Mouse (Mus musculus): ENCODE measurements around the gene Rfc2. TPM values are rescaled to one million over a fixed set of nuclear protein-coding genes. Genes with fewer than 3 reads are reported as not detected.

Gene Rfc2
- polyA plus RNA-seq, 1 experiment from 2014 or later = 224 TPM

DNA sequence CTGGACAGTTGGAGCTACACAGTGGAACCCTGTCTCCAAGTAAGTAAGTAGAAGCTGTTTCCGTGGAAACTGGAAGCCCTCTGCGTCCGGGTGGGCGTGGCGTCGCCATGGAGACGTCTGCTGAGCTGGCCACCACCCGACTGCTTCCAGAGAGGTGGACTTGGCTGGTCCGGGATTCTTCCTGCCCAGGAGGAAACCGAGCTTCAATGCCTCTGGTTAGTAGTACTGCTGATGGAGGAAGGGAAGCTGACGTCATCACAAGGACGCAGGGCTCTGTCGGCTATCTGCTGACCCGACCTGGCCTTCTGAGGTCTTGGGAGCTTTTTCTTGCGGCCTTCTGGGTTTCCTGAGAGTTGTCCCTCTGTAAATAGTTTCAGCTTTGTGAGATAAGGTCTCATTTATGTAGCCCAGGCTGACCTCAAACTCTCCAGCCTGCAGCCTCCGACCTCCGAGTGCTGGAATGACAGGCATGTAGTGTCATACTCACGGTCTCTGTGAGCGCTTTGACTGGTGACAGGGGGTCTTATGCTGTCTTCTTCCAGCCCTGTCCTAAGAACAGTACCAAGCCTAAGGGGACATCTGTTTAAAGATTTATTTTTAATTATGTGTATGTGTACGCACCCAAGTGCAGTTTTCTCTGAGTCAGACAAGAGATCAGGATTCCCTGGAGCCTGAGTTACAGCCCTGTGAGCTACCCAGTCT lies 25.6 kb upstream of the Rfc2 start:
- peak; percentile 89 for DNase-seq (ENCODE audit: low spot score)
- H3K9ac ChIP-seq (ENCODE audit: low read depth, low read length) = peak overlapping the region; percentile 14; the same call in 1 of the 2 replicates
- H3K9me3 ChIP-seq (ENCODE audit: control insufficient read depth, low read length) = 0 out of 2 replicates have a peak, but pooled peaks cover 4% of the 10 kb centered on the region
- H3K27me3 ChIP-seq (replicated peaks; ENCODE audit: control insufficient read depth, insufficient read depth, low read length) = no peaks in the 10 kb centered on the region
- peak overlapping the region; percentile 63 for H3K27ac ChIP-seq (replicated peaks; ENCODE audit: low read depth, low read length)
- 7% methylated on average over 20 of the region's 20 CpGs for WGBS
- no peaks in the 10 kb centered on the region for H3K36me3 ChIP-seq (ENCODE audit: control insufficient read depth, insufficient read depth, low read length)
- H3K4me1 ChIP-seq (ENCODE audit: control insufficient read depth, insufficient read depth, low read length) = peaks cover 15% of the 10 kb centered on the region
- no peak overlapping the region; the same call in 1 of the 2 replicates for H3K4me3 ChIP-seq (ENCODE audit: low read depth, low read length)
- peak overlapping the region; percentile 38 for H3K4me2 ChIP-seq (ENCODE audit: low read depth, low read length)
- peak; percentile 2; the same call in 1 of the 2 replicates for ATAC-seq (ENCODE audit: low read depth)

DNA sequence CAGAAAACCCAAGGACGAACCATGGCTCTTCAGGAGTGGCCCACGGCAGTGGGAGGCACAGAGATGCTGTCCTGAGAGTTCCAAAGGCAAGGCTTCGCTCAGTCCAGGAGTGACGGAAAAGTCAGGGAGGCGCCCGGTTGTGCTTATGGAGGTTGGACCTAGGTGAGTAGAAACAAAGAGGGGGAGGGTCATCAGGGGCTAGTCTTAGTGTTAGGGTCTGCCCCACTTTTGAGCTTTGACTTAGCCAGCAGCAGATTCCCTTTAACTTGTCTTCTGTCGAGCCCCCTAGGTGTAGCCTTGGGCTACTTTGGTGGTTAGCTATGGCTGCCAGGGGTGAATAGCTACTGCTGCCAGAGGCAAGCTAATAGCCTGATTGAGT lies 21.1 kb upstream of the Rfc2 start, which contains the start of gene Syna:
Syna (minus strand) TSS at position 101 of the 379 bp plus-strand sequence.
- DNase-seq (ENCODE audit: low spot score) (no peak), ATAC-seq (ENCODE audit: low read depth) (no peak)
- 0 out of 2 replicates have a peak, but pooled peaks cover 4% of the 10 kb centered on the region for H3K9me3 ChIP-seq (ENCODE audit: control insufficient read depth, low read length)
- H3K4me2 ChIP-seq (ENCODE audit: low read depth, low read length) = no peak within 1 kb of the TSS
- no peak within 1 kb of the TSS for H3K9ac ChIP-seq (ENCODE audit: low read depth, low read length)
- H3K36me3 ChIP-seq (ENCODE audit: control insufficient read depth, insufficient read depth, low read length) = no peaks in the 10 kb centered on the region
- no peak within 1 kb of the TSS for H3K27ac ChIP-seq (replicated peaks; ENCODE audit: low read depth, low read length)
- 93% methylated on average over 7 of the region's 7 CpGs for WGBS
- H3K27me3 ChIP-seq (replicated peaks; ENCODE audit: control insufficient read depth, insufficient read depth, low read length) = no peaks in the 10 kb centered on the region
- H3K4me1 ChIP-seq (ENCODE audit: control insufficient read depth, insufficient read depth, low read length) = peaks cover 7% of the 10 kb centered on the region; the same call in 1 of the 2 replicates
- no peak within 1 kb of the TSS for H3K4me3 ChIP-seq (ENCODE audit: low read depth, low read length)

DNA sequence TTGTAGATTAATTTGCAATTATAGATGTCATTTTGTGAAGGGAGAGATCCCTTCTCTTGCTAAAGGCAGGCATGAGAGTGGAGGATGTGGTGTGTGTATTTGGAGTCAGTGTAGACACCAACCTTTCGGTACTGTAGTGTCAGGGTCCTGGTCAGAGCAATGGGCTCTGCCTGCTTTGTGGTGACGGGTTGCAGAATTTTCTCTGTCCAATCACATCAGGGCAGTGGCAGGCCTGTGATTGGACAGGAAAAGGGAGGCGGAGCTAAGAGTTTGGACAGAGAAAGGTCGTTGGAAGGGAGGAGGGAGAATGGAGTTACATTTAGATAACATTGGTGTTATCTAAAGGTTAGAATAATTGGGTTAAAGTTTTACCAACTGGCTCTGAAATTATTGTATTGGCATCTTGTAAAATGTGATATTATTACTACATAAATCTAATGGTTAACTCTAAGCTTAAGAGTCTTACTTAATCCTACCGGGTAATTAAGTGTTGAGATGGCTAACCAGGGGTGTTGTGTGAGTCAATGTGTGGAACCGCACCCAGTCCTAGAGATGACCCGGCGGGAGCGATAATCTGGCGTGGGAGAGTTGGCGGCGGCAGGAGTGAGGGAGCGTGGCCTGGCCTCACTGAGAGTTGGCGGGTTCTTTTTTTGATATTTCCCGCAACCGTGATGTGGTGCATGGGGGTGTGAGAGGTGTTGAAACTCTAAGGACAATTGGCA lies 20.6 kb upstream of the Rfc2 start:
- Histone ChIP-seq H3K4me2 (ENCODE audit: low read depth, low read length) (no peak overlapping the region), H3K4me1 (ENCODE audit: control insufficient read depth, insufficient read depth, low read length) (peaks cover 2% of the 10 kb centered on the region; the same call in 1 of the 2 replicates), H3K9ac (ENCODE audit: low read depth, low read length) (no peak overlapping the region), H3K4me3 (ENCODE audit: low read depth, low read length) (no peak overlapping the region), H3K27ac (replicated peaks; ENCODE audit: low read depth, low read length) (no peak overlapping the region), H3K36me3 (ENCODE audit: control insufficient read depth, insufficient read depth, low read length) (no peaks in the 10 kb centered on the region), H3K27me3 (replicated peaks; ENCODE audit: control insufficient read depth, insufficient read depth, low read length) (no peaks in the 10 kb centered on the region), H3K9me3 (ENCODE audit: control insufficient read depth, low read length) (0 out of 2 replicates have a peak, but pooled peaks cover 4% of the 10 kb centered on the region)
- no peak for DNase-seq (ENCODE audit: low spot score)
- no peak for ATAC-seq (ENCODE audit: low read depth)
- WGBS = 80% methylated on average over 16 of the region's 16 CpGs

DNA sequence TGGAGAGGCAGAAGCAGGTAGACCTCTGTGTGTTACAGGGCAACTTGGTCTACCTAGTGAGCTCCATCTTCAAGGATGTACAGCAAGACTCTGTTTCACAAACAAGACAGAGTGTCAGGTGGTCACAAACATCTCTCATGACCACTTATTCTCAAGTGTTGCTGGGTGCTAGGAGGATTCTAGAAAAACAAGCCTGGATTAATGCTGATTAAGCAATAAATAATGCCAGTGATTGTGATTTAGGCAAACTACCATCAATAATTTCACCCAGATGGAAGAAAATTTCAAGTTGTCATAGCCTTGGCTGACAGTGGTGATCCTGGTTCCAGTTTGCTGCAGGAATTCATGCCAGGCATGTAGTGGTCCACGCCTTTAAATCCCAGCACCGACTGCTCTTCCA lies 16.9 kb upstream of the Rfc2 start:
- no peak overlapping the region for H3K4me3 ChIP-seq (ENCODE audit: low read depth, low read length)
- ATAC-seq (ENCODE audit: low read depth) = no peak
- H3K27ac ChIP-seq (replicated peaks; ENCODE audit: low read depth, low read length) = no peak overlapping the region
- peaks cover 3% of the 10 kb centered on the region; the same call in 1 of the 2 replicates for H3K4me1 ChIP-seq (ENCODE audit: control insufficient read depth, insufficient read depth, low read length)
- no peak overlapping the region for H3K4me2 ChIP-seq (ENCODE audit: low read depth, low read length)
- H3K27me3 ChIP-seq (replicated peaks; ENCODE audit: control insufficient read depth, insufficient read depth, low read length) = no peaks in the 10 kb centered on the region
- no peaks in the 10 kb centered on the region for H3K9me3 ChIP-seq (ENCODE audit: control insufficient read depth, low read length)
- 93% methylated on average over 2 of the region's 2 CpGs for WGBS
- DNase-seq (ENCODE audit: low spot score) = no peak
- no peak overlapping the region for H3K9ac ChIP-seq (ENCODE audit: low read depth, low read length)
- H3K36me3 ChIP-seq (ENCODE audit: control insufficient read depth, insufficient read depth, low read length) = no peaks in the 10 kb centered on the region

DNA sequence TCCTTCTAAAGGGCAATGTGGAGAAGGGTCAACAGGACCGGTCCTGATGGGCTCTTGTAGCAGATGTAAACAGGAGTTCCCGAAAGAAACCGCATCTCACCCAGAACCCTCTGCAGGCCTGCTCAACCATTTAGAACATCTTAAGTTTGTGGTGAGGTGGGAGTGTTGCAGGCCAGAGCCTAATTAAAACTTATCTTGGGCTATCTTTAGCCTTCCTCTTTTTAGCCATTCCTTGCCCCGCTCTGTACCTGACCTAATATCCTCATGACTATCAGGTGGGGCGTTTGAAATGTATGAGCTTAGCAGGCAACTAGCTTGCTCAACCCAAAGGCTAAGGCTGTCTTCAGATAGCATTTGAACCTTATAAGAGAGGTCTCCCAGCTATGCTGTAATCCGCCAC lies 15.5 kb upstream of the Rfc2 start:
- Histone ChIP-seq H3K4me2 (ENCODE audit: low read depth, low read length) (no peak overlapping the region), H3K27ac (replicated peaks; ENCODE audit: low read depth, low read length) (no peak overlapping the region), H3K36me3 (ENCODE audit: control insufficient read depth, insufficient read depth, low read length) (no peaks in the 10 kb centered on the region), H3K27me3 (replicated peaks; ENCODE audit: control insufficient read depth, insufficient read depth, low read length) (no peaks in the 10 kb centered on the region), H3K9ac (ENCODE audit: low read depth, low read length) (no peak overlapping the region), H3K4me3 (ENCODE audit: low read depth, low read length) (no peak overlapping the region), H3K4me1 (ENCODE audit: control insufficient read depth, insufficient read depth, low read length) (peaks cover 3% of the 10 kb centered on the region; the same call in 1 of the 2 replicates), H3K9me3 (ENCODE audit: control insufficient read depth, low read length) (no peaks in the 10 kb centered on the region)
- DNase-seq (ENCODE audit: low spot score) = no peak
- 82% methylated on average over 6 of the region's 6 CpGs for WGBS
- ATAC-seq (ENCODE audit: low read depth) = no peak

DNA sequence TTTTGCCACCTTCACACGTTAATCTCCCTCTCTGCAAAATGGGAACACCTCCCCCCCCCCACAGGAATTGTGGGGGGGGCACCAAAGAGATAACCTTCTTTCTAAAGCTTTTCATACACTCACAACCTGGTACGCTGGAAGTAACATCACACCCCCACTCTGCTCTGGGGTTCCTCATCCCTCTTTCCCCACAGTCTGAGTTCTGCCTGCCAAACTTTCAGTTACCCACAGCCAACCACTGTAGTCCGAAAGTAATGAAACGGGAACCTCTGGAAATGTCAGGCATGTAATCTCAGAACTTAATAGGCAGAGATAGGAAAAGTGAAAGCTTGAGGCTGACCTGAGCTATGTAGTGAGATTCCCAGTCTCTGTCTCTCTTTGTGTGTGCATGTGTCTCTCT lies 13.7 kb upstream of the Rfc2 start:
- Histone ChIP-seq H3K9ac (ENCODE audit: low read depth, low read length) (no peak overlapping the region), H3K9me3 (ENCODE audit: control insufficient read depth, low read length) (no peaks in the 10 kb centered on the region), H3K4me3 (ENCODE audit: low read depth, low read length) (no peak overlapping the region), H3K4me2 (ENCODE audit: low read depth, low read length) (no peak overlapping the region), H3K27ac (replicated peaks; ENCODE audit: low read depth, low read length) (no peak overlapping the region), H3K27me3 (replicated peaks; ENCODE audit: control insufficient read depth, insufficient read depth, low read length) (no peaks in the 10 kb centered on the region), H3K4me1 (ENCODE audit: control insufficient read depth, insufficient read depth, low read length) (peaks cover 4% of the 10 kb centered on the region), H3K36me3 (ENCODE audit: control insufficient read depth, insufficient read depth, low read length) (no peaks in the 10 kb centered on the region; the same call in 1 of the 2 replicates)
- WGBS = 78% methylated on average over 4 of the region's 4 CpGs
- ATAC-seq (ENCODE audit: low read depth) (no peak), DNase-seq (ENCODE audit: low spot score) (no peak)

DNA sequence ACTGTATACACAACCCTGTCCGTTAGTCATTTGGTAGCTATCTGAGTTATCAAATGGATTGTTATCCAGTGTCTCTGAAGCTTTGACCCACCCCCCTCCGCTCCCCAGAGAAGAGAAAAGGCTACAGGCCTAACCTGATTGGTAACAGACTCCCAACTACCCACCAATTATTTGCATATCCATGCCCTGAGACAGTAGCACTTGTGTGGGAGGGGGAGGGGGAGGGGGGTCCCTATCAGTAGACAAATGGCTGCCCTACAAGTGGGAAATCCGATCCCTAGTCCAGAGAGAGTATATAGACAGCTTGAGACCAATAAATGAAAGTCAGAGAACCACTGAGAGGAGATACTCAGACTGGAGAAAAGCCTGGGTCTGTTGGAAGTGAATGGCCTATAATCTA lies 13.1 kb upstream of the Rfc2 start:
- H3K9ac ChIP-seq (ENCODE audit: low read depth, low read length) = no peak overlapping the region
- H3K4me1 ChIP-seq (ENCODE audit: control insufficient read depth, insufficient read depth, low read length) = peaks cover 10% of the 10 kb centered on the region
- H3K27ac ChIP-seq (replicated peaks; ENCODE audit: low read depth, low read length) = 0 out of 2 replicates have a peak overlapping the region, but pooled peaks have one; percentile 69
- H3K4me3 ChIP-seq (ENCODE audit: low read depth, low read length) = no peak overlapping the region
- no peak for DNase-seq (ENCODE audit: low spot score)
- H3K9me3 ChIP-seq (ENCODE audit: control insufficient read depth, low read length) = no peaks in the 10 kb centered on the region
- H3K36me3 ChIP-seq (ENCODE audit: control insufficient read depth, insufficient read depth, low read length) = no peaks in the 10 kb centered on the region; the same call in 1 of the 2 replicates
- no peaks in the 10 kb centered on the region for H3K27me3 ChIP-seq (replicated peaks; ENCODE audit: control insufficient read depth, insufficient read depth, low read length)
- H3K4me2 ChIP-seq (ENCODE audit: low read depth, low read length) = no peak overlapping the region
- no peak for ATAC-seq (ENCODE audit: low read depth)
- WGBS = 69% methylated on average over 3 of the region's 3 CpGs

DNA sequence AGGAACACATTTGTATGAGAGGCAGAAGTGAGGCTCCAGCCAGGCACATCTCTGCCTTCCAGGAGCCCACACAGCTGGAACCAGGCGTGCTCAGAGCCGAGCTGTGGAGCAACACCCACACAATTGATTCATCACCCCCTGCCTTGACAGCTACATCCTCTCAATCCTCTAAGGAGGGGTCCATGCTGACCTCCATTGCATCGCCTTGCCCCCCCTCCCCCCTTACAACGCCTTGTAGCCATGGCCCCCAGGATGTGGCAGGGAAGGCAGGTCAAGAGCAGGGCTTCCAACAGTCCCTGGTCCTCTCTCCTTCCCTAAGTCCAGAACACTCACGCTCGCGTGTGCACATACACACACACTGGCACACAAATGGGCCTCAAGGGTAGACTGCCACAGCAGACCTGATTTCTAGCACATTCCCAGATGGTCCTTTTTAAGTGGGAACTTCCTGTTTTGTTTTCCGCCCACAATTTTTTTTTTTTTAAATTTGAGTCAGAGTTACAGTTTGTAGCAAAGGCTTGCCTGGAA lies 12.1 kb upstream of the Rfc2 start:
- DNase-seq (ENCODE audit: low spot score) (peak; percentile 31), ATAC-seq (ENCODE audit: low read depth) (no peak)
- WGBS = 32% methylated on average over 8 of the region's 8 CpGs
- H3K4me3 ChIP-seq (ENCODE audit: low read depth, low read length) = no peak overlapping the region
- peaks cover 10% of the 10 kb centered on the region for H3K4me1 ChIP-seq (ENCODE audit: control insufficient read depth, insufficient read depth, low read length)
- H3K4me2 ChIP-seq (ENCODE audit: low read depth, low read length) = no peak overlapping the region
- H3K36me3 ChIP-seq (ENCODE audit: control insufficient read depth, insufficient read depth, low read length) = no peaks in the 10 kb centered on the region; the same call in 1 of the 2 replicates
- H3K9me3 ChIP-seq (ENCODE audit: control insufficient read depth, low read length) = no peaks in the 10 kb centered on the region
- peak overlapping the region; percentile 69 for H3K27ac ChIP-seq (replicated peaks; ENCODE audit: low read depth, low read length)
- no peak overlapping the region for H3K9ac ChIP-seq (ENCODE audit: low read depth, low read length)
- H3K27me3 ChIP-seq (replicated peaks; ENCODE audit: control insufficient read depth, insufficient read depth, low read length) = no peaks in the 10 kb centered on the region

Data from embryonic facial prominence, embryonic 14.5 days (tissue).